Comparison of ENCODE assay signal across 10 mouse cellular contexts in the genomic region with DNA sequence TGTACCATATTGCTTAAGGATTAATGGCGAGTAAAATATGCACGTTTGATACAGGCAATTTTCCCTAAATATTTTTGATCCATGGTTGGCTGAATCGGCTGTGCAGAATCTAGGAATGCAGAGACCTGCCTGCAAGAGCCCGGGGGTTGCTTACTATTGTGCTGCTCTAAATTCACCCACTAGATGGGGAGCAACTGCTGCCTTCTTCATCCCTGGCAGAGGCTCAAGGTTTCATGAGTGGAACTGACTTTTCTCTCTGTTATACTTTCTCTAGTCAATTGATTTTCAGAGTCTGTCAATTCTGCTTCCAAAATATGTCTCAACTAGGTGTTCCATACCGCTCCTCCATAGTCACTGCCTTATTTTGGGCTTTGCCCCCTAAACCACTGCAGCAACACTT.
A peak's percentile ranks its signal among the peaks of the same experiment; 100 is the strongest.
DNase-seq lines count a peak whose midpoint lies in the region; ATAC-seq and TF ChIP-seq lines count a peak whose summit lies in the region.
"Had no signal": no experiment of that assay in that cellular context is flagged by ENCODE, and none has a peak within 500 bp of the region (broad histone marks: within the 10 kb centered on the region; RNA-seq: fewer than 3 reads in every experiment).

No protein-coding gene starts in this region.

- no peaks in the 10 kb centered on the region for H3K9me3 ChIP-seq in heart, embryonic 12.5 days (replicated peaks)
- H3K9me3 ChIP-seq in neural tube, embryonic 15.5 days (replicated peaks) = no peaks in the 10 kb centered on the region

- intact Hi-C loops in heart, adult 2 months (cut with DNase I) = loop anchor here (1.0 to 10.0 kb wide), 2 partner anchors 135 to 514 kb away; no protein-coding TSS in a partner anchor

- no peak overlapping the region for H3K4me2 ChIP-seq in heart, embryonic 12.5 days
- H3K4me2 ChIP-seq in neural tube, embryonic 15.5 days = no peak overlapping the region
- H3K4me2 ChIP-seq: midbrain, embryonic 11.5 days had no signal

- no peak overlapping the region for H3K9ac ChIP-seq in heart, adult 2 months (ENCODE audit: low read depth, low read length)
- H3K9ac ChIP-seq in heart, embryonic 12.5 days = no peak overlapping the region
- H3K9ac ChIP-seq in neural tube, embryonic 15.5 days (replicated peaks) = no peak overlapping the region

- no peak for TF ChIP-seq POLR2A in heart, adult 2 months (IDR thresholded peaks at IDR 0.05; ENCODE audit: insufficient read depth, low read depth, low read length)
- no peak for TF ChIP-seq POLR2A in lung, adult 2 months (IDR thresholded peaks at IDR 0.05; ENCODE audit: borderline replicate concordance, extremely low read depth, low read depth, low read length)

- TF ChIP-seq CTCF in heart, adult 2 months (IDR thresholded peaks at IDR 0.05) = peak; percentile 80
- peak; percentile 40; the same call in 1 of the 2 replicates for TF ChIP-seq CTCF in lung, adult 2 months (IDR thresholded peaks at IDR 0.05; ENCODE audit: insufficient read depth, low read length)

- no peak overlapping the region for H3K27ac ChIP-seq in heart, adult 2 months
- H3K27ac ChIP-seq in heart, embryonic 12.5 days (ENCODE audit: poor library complexity, severe bottlenecking) = no peak overlapping the region
- no peak overlapping the region for H3K27ac ChIP-seq in neural tube, embryonic 15.5 days (replicated peaks)

- 0 out of 2 replicates have a peak, but pooled peaks have one; percentile 63 for TF ChIP-seq EP300 in heart, adult 2 months (IDR thresholded peaks at IDR 0.05; ENCODE audit: insufficient read depth, low read depth, low read length)

- H3K27me3 ChIP-seq in heart, adult 2 months (ENCODE audit: control insufficient read depth, insufficient read depth, low read length) = no peaks in the 10 kb centered on the region
- peaks cover 9% of the 10 kb centered on the region; the same call in 1 of the 2 replicates for H3K27me3 ChIP-seq in heart, embryonic 12.5 days (replicated peaks)
- H3K27me3 ChIP-seq in neural tube, embryonic 15.5 days (replicated peaks) = peaks cover 8% of the 10 kb centered on the region; the same call in 1 of the 2 replicates

- peaks cover 17% of the 10 kb centered on the region for H3K4me1 ChIP-seq in heart, adult 2 months (ENCODE audit: control insufficient read depth, insufficient read depth, low read length)
- peaks cover 12% of the 10 kb centered on the region for H3K4me1 ChIP-seq in heart, embryonic 12.5 days (replicated peaks)
- H3K4me1 ChIP-seq in lung, adult 2 months (ENCODE audit: control insufficient read depth, insufficient read depth, low read length) = peaks cover 14% of the 10 kb centered on the region
- 0 out of 2 replicates have a peak, but pooled peaks cover 3% of the 10 kb centered on the region for H3K4me1 ChIP-seq in neural tube, embryonic 15.5 days

- no peak for ATAC-seq in heart, embryonic 12.5 days (ENCODE audit: insufficient number of reproducible peaks, low FRiP score)
- ATAC-seq in megakaryocyte progenitor cell, adult 5-6 weeks (replicated peaks; ENCODE audit: poor library complexity) = 0 out of 2 replicates have a peak, but pooled peaks have one; percentile 43
- ATAC-seq in neural tube, embryonic 15.5 days (ENCODE audit: low FRiP score) = no peak

- no peaks in the 10 kb centered on the region for H3K79me2 ChIP-seq in heart, adult 2 months (replicated peaks; ENCODE audit: control insufficient read depth, insufficient read depth, low read length)

- DNase-seq in heart, adult 2 months = no peak
- DNase-seq in lung, adult 2 months = no peak
- no peak for DNase-seq in lung, postnatal 25 days (ENCODE audit: low spot score)
- DNase-seq in brain, adult 2 months (ENCODE audit: low read depth, low spot score) = peak; percentile 75
- DNase-seq in embryo, embryonic 9.5 days (ENCODE audit: extremely low spot score) = no peak
- DNase-seq: cerebellum, postnatal 36 days had no signal

- no peaks in the 10 kb centered on the region; the same call in none of the 2 replicates for H3K36me3 ChIP-seq in heart, adult 2 months (ENCODE audit: control insufficient read depth, insufficient read depth, low read length)
- H3K36me3 ChIP-seq in heart, embryonic 12.5 days = no peaks in the 10 kb centered on the region
- H3K36me3 ChIP-seq in neural tube, embryonic 15.5 days = peaks cover 7% of the 10 kb centered on the region; the same call in 1 of the 2 replicates

- WGBS in heart, adult 2 months = 60% methylated on average over 5 of the region's 5 CpGs
- 70% methylated on average over 5 of the region's 5 CpGs for WGBS in heart, embryonic 12.5 days
- WGBS in lung, adult 2 months = 55% methylated on average over 5 of the region's 5 CpGs
- 80% methylated on average over 5 of the region's 5 CpGs for WGBS in neural tube, embryonic 15.5 days

- H3K4me3 ChIP-seq in heart, adult 2 months = no peak overlapping the region
- H3K4me3 ChIP-seq in heart, embryonic 12.5 days = no peak overlapping the region
- no peak overlapping the region for H3K4me3 ChIP-seq in lung, adult 2 months (replicated peaks; ENCODE audit: extremely low read depth, low read depth, low read length)
- H3K4me3 ChIP-seq in neural tube, embryonic 15.5 days (replicated peaks) = no peak overlapping the region
